10 mouse cellular contexts compared by ENCODE assay signal in genomic region chr13:35486125-35486524, GRCm38 (mm10).
DNase-seq lines count a peak whose midpoint lies in the region; ATAC-seq and TF ChIP-seq lines count a peak whose summit lies in the region.
"Had no signal": no experiment of that assay in that cellular context is flagged by ENCODE, and none has a peak within 500 bp of the region (broad histone marks: within the 10 kb centered on the region; RNA-seq: fewer than 3 reads in every experiment).

No protein-coding gene starts in this region.

- no peak overlapping the region for H3K9ac ChIP-seq in intestine, postnatal 0 days (ENCODE audit: low read depth, low read length)

- peak; percentile 20 for DNase-seq in gastrocnemius, postnatal 25 days
- no peak for DNase-seq in gastrocnemius, adult 2 months
- DNase-seq in retina, postnatal 1 day, result peak; percentile 22
- no peak for DNase-seq in retina, embryonic 14.5 days (ENCODE audit: low spot score)
- peak; percentile 55 for DNase-seq in kidney, postnatal 14 days
- DNase-seq in thymus, postnatal 14 days, result no peak
- DNase-seq in T-cell, adult 2 months (ENCODE audit: low spot score), result no peak
- DNase-seq: thymus, postnatal 36 days had no signal

- no peak for ATAC-seq in intestine, postnatal 0 days

- whole genome bisulfite sequencing in intestine, postnatal 0 days, result 84% methylated on average over 4 of the region's 4 CpGs

- H3K27ac ChIP-seq in gastrocnemius, adult 2 months, result no peak overlapping the region
- H3K27ac ChIP-seq in intestine, postnatal 0 days (ENCODE audit: low read depth, low read length), result no peak overlapping the region

- no peaks in the 10 kb centered on the region for H3K4me1 ChIP-seq in intestine, postnatal 0 days (replicated peaks; ENCODE audit: control insufficient read depth, insufficient read depth, low read length)

- intact Hi-C loops in gastrocnemius, adult 2 months (cut with DNase I), result no loop called here

- no peaks in the 10 kb centered on the region for H3K9me3 ChIP-seq in intestine, postnatal 0 days (ENCODE audit: control insufficient read depth)

- no peaks in the 10 kb centered on the region for H3K27me3 ChIP-seq in intestine, postnatal 0 days (replicated peaks; ENCODE audit: control insufficient read depth, insufficient read depth, low read length)

- TF ChIP-seq CTCF in gastrocnemius, adult 2 months (IDR thresholded peaks at IDR 0.05), result no peak
- TF ChIP-seq CTCF in intestine, postnatal 0 days (IDR thresholded peaks at IDR 0.05; ENCODE audit: low read depth), result no peak

- no peaks in the 10 kb centered on the region for H3K36me3 ChIP-seq in intestine, postnatal 0 days (ENCODE audit: control insufficient read depth, insufficient read depth)

- H3K4me3 ChIP-seq in gastrocnemius, adult 2 months, result no peak overlapping the region
- no peak overlapping the region for H3K4me3 ChIP-seq in intestine, postnatal 0 days (ENCODE audit: low read depth, low read length)

- H3K4me2 ChIP-seq in intestine, postnatal 0 days (replicated peaks; ENCODE audit: low read depth), result no peak overlapping the region
- H3K4me2 ChIP-seq: liver, embryonic 11.5 days had no signal

Comparison
In these comparisons a context has a peak if more than half of its experiments do, and no peak if none do; other contexts are left out.
1. DNase-seq: peak in gastrocnemius, postnatal 25 days (single experiment), retina, postnatal 1 day (single experiment) and kidney, postnatal 14 days (single experiment); none in gastrocnemius, adult 2 months (single experiment), retina, embryonic 14.5 days (single experiment), thymus, postnatal 14 days (single experiment) and T-cell, adult 2 months (single experiment).